Mouse (Mus musculus): ENCODE data around the gene Nlrc5. TPM values are rescaled to one million over a fixed set of nuclear protein-coding genes. Genes with fewer than 3 reads are reported as not detected.

Gene Nlrc5
- polyA plus RNA-seq, 1 experiment from 2014 or later, result 33.5 TPM

- H3K4me3 ChIP-seq (ENCODE audit: inconsistent target), result no peak overlapping the region
- no peak overlapping the region for H3K27ac ChIP-seq
- WGBS (ENCODE audit: missing documents), result 78% methylated on average over 5 of the region's 5 CpGs
- H3K36me3 ChIP-seq (ENCODE audit: inconsistent target), result peaks cover 59% of the 10 kb centered on the region
- H3K79me2 ChIP-seq (ENCODE audit: inconsistent target), result no peaks in the 10 kb centered on the region
These were observed 35.5 kb downstream of the Nlrc5 start for GRCm38 (mm10) chr8:94469656-94470055.

- WGBS (ENCODE audit: missing documents), result 94% methylated on average over 2 of the region's 2 CpGs
- no peaks in the 10 kb centered on the region for H3K79me2 ChIP-seq (ENCODE audit: inconsistent target)
- no peak overlapping the region for H3K27ac ChIP-seq
- H3K36me3 ChIP-seq (ENCODE audit: inconsistent target), result peaks cover 71% of the 10 kb centered on the region
- no peak overlapping the region for H3K4me3 ChIP-seq (ENCODE audit: inconsistent target)
These were observed 36.6 kb downstream of the Nlrc5 start for GRCm38 (mm10) chr8:94470794-94471193.

- H3K36me3 ChIP-seq (ENCODE audit: inconsistent target), result peaks cover 76% of the 10 kb centered on the region
- no peak overlapping the region for H3K4me3 ChIP-seq (ENCODE audit: inconsistent target)
- no peaks in the 10 kb centered on the region for H3K79me2 ChIP-seq (ENCODE audit: inconsistent target)
- 82% methylated on average over 1 of the region's 1 CpGs for WGBS (ENCODE audit: missing documents)
- no peak overlapping the region for H3K27ac ChIP-seq
These were observed 37.1 kb downstream of the Nlrc5 start for GRCm38 (mm10) chr8:94471281-94471680.

GRCm38 (mm10) chr8:94472741-94473140, 38.6 kb downstream of the Nlrc5 start:
- Histone ChIP-seq H3K27ac (no peak overlapping the region), H3K4me3 (ENCODE audit: inconsistent target) (no peak overlapping the region), H3K36me3 (ENCODE audit: inconsistent target) (peaks cover 90% of the 10 kb centered on the region), H3K79me2 (ENCODE audit: inconsistent target) (no peaks in the 10 kb centered on the region)
- 95% methylated on average over 8 of the region's 8 CpGs for WGBS (ENCODE audit: missing documents)

GRCm38 (mm10) chr8:94473431-94473830, 39.3 kb downstream of the Nlrc5 start:
- whole genome bisulfite sequencing (ENCODE audit: missing documents), result 91% methylated on average over 19 of the region's 21 CpGs
- H3K36me3 ChIP-seq (ENCODE audit: inconsistent target), result peaks cover 96% of the 10 kb centered on the region
- no peaks in the 10 kb centered on the region for H3K79me2 ChIP-seq (ENCODE audit: inconsistent target)

GRCm38 (mm10) chr8:94475786-94476185, 41.6 kb downstream of the Nlrc5 start:
- WGBS (ENCODE audit: missing documents), result 93% methylated on average over 8 of the region's 8 CpGs

More at GRCm38 (mm10) chr8:94473431-94473830, 39.3 kb downstream of the Nlrc5 start:
- no peak overlapping the region for H3K4me3 ChIP-seq (ENCODE audit: inconsistent target)
- no peak overlapping the region for H3K27ac ChIP-seq

GRCm38 (mm10) chr8:94476846-94477245, 42.7 kb downstream of the Nlrc5 start:
- H3K27ac ChIP-seq, result no peak overlapping the region
- peaks cover 88% of the 10 kb centered on the region for H3K36me3 ChIP-seq (ENCODE audit: inconsistent target)
- no peak overlapping the region for H3K4me3 ChIP-seq (ENCODE audit: inconsistent target)
- no peaks in the 10 kb centered on the region for H3K79me2 ChIP-seq (ENCODE audit: inconsistent target)
- WGBS (ENCODE audit: missing documents), result 95% methylated on average over 7 of the region's 7 CpGs

More at GRCm38 (mm10) chr8:94475786-94476185, 41.6 kb downstream of the Nlrc5 start:
- no peak overlapping the region for H3K27ac ChIP-seq
- H3K79me2 ChIP-seq (ENCODE audit: inconsistent target), result no peaks in the 10 kb centered on the region
- no peak overlapping the region for H3K4me3 ChIP-seq (ENCODE audit: inconsistent target)
- H3K36me3 ChIP-seq (ENCODE audit: inconsistent target), result peaks cover 88% of the 10 kb centered on the region

GRCm38 (mm10) chr8:94482051-94482450, 47.9 kb downstream of the Nlrc5 start:
- Histone ChIP-seq H3K36me3 (ENCODE audit: inconsistent target) (peaks cover 78% of the 10 kb centered on the region), H3K79me2 (ENCODE audit: inconsistent target) (no peaks in the 10 kb centered on the region), H3K4me3 (ENCODE audit: inconsistent target) (no peak overlapping the region), H3K27ac (no peak overlapping the region)
- WGBS (ENCODE audit: missing documents), result 61% methylated on average over 6 of the region's 6 CpGs

- 50% methylated on average over 3 of the region's 3 CpGs for WGBS (ENCODE audit: missing documents)
- H3K4me3 ChIP-seq (ENCODE audit: inconsistent target), result no peak overlapping the region
- H3K27ac ChIP-seq, result no peak overlapping the region
- no peaks in the 10 kb centered on the region for H3K79me2 ChIP-seq (ENCODE audit: inconsistent target)
- peaks cover 86% of the 10 kb centered on the region for H3K36me3 ChIP-seq (ENCODE audit: inconsistent target)
These were observed 51.1 kb downstream of the Nlrc5 start for GRCm38 (mm10) chr8:94485288-94485687.

- Histone ChIP-seq H3K4me3 (ENCODE audit: inconsistent target) (no peak overlapping the region), H3K36me3 (ENCODE audit: inconsistent target) (peaks cover 87% of the 10 kb centered on the region), H3K79me2 (ENCODE audit: inconsistent target) (no peaks in the 10 kb centered on the region), H3K27ac (no peak overlapping the region)
- 19% methylated on average over 2 of the region's 2 CpGs for WGBS (ENCODE audit: missing documents)
These were observed 51.7 kb downstream of the Nlrc5 start for GRCm38 (mm10) chr8:94485882-94486281.

- Histone ChIP-seq H3K79me2 (ENCODE audit: inconsistent target) (no peaks in the 10 kb centered on the region), H3K27ac (no peak overlapping the region), H3K4me3 (ENCODE audit: inconsistent target) (no peak overlapping the region), H3K36me3 (ENCODE audit: inconsistent target) (peaks cover 85% of the 10 kb centered on the region)
- WGBS (ENCODE audit: missing documents), result 100% methylated on average over 2 of the region's 2 CpGs
These were observed 53.9 kb downstream of the Nlrc5 start for GRCm38 (mm10) chr8:94488016-94488415.

GRCm38 (mm10) chr8:94489809-94490483, 55.8 kb downstream of the Nlrc5 start:
- no peak overlapping the region for H3K4me3 ChIP-seq (ENCODE audit: inconsistent target)
- H3K79me2 ChIP-seq (ENCODE audit: inconsistent target), result no peaks in the 10 kb centered on the region
- 94% methylated on average over 4 of the region's 4 CpGs for WGBS (ENCODE audit: missing documents)
- H3K36me3 ChIP-seq (ENCODE audit: inconsistent target), result peaks cover 90% of the 10 kb centered on the region
- no peak overlapping the region for H3K27ac ChIP-seq

- Histone ChIP-seq H3K36me3 (ENCODE audit: inconsistent target) (peaks cover 97% of the 10 kb centered on the region), H3K4me3 (ENCODE audit: inconsistent target) (no peak overlapping the region), H3K79me2 (ENCODE audit: inconsistent target) (no peaks in the 10 kb centered on the region), H3K27ac (no peak overlapping the region)
- WGBS (ENCODE audit: missing documents), result 42% methylated on average over 15 of the region's 15 CpGs
These were observed 58.0 kb downstream of the Nlrc5 start for GRCm38 (mm10) chr8:94492021-94492681.

GRCm38 (mm10) chr8:94493240-94493639, 59.1 kb downstream of the Nlrc5 start:
- no peak overlapping the region for H3K27ac ChIP-seq
- peaks cover 97% of the 10 kb centered on the region for H3K36me3 ChIP-seq (ENCODE audit: inconsistent target)
- no peaks in the 10 kb centered on the region for H3K79me2 ChIP-seq (ENCODE audit: inconsistent target)
- WGBS (ENCODE audit: missing documents), result 88% methylated on average over 1 of the region's 1 CpGs
- H3K4me3 ChIP-seq (ENCODE audit: inconsistent target), result no peak overlapping the region

GRCm38 (mm10) chr8:94515430-94516208, 81.5 kb downstream of the Nlrc5 start:
- Histone ChIP-seq H3K4me3 (ENCODE audit: inconsistent target) (no peak overlapping the region), H3K79me2 (ENCODE audit: inconsistent target) (no peaks in the 10 kb centered on the region), H3K36me3 (ENCODE audit: inconsistent target) (peaks cover 74% of the 10 kb centered on the region), H3K27ac (no peak overlapping the region)
- 90% methylated on average over 5 of the region's 5 CpGs for WGBS (ENCODE audit: missing documents)
